Mouse (Mus musculus): Measurements from ENCODE around the gene Alkbh7. TPM values are rescaled to one million over a fixed set of nuclear protein-coding genes. Genes with fewer than 3 reads are reported as not detected.

Alkbh7 gene
- total RNA-seq (2023) = 10 to 100 TPM; 12.5 to 13.6 TPM

GRCm38 (mm10) chr17:56997029-56997667 lies at the start of gene Alkbh7:
Gene Alkbh7 (plus strand): TSS chr17:56997339.

GRCm38 (mm10) chr17:56982013-56982412 lies 15.1 kb upstream of the Alkbh7 start, which contains the start of gene Acer1:
Gene Acer1 (minus strand): TSS chr17:56982126.

GRCm38 (mm10) chr17:56990115-56990746 lies 6.9 kb upstream of the Alkbh7 start, which contains the start of gene Clpp:
Gene Clpp (plus strand): TSS chr17:56990305.

DNA sequence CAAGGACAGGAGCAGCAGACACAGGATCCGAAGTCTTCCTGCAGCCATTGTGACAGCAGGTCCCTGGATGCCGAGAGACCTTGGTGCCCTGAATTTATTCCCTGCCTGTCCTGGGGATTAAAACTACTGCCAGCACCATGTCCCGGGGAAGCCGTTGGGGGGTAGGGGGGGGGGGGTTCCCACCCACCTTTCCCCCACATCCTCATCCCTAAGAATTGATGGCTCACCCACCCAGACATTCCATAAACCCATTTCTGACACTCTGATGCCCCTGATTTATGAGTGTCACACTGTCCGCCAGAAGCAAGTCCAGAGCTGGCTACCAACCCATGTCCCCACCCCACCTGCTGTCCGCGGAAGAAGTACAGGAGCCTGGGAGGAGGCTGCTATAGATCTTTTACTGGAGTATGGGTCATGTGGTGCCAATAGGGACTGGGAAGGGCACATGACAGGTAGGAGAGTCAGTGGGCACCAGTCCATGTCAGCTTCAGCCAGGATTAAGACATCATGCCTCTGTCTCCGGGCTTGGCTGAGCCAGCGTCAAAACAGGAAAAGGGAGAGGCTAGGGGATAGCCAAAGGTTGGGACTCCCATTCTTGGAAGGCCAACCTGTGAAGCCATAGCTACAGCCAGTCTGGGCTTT lies 3.0 kb downstream of the Alkbh7 start, which contains the start of gene Pspn:
Pspn (minus strand) TSS at position 51 of the 642 bp plus-strand sequence.

DNA sequence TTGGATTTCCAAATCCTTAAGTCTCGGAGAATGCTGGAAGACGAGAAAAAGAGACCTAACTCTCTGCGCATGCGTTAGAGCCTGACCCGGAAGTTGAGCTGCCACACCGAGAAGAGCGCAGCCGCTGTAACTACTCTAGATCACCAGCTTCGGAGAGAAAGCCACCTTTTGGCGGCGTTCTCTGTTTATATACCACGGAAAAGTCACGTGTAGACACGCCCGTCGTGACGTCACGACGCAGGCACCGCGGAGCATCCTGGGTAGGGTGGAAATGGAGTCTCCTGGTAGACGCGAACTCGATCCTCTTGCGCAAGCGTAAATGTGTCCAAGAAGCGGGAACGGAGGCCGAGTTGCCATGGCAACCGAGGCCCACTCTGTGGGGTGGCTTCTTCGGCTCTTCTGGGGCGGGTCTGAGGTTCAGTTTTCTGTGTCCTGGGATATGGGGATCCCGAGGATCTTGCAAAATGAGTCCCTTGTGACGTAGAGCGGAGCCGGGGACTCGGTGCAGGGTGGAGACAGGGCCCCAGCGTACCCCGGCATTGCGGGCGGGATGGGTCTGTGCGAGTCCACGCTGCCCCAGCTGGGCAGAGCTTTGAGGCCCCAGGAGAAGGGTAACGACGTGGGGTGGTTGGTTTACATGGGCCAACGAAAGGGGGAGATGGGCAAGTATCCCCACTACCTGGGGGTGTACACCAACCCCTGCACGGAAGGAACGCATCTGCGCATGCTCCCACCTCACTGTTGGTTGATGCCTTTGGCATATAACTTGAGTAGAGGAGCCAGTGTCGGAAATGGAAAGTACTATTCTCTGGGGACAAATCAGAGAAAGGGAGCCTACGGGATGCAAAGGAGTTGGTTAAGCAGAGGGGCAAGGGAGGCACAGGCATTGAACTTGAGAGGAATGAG lies 14.3 kb downstream of the Alkbh7 start, which contains the start of the genes Gtf2f1 and Gm17949:
Gtf2f1 (minus strand) TSS at position 53 of the 906 bp plus-strand sequence.
Gm17949 (plus strand) TSS at position 234 of the 906 bp plus-strand sequence.

DNA sequence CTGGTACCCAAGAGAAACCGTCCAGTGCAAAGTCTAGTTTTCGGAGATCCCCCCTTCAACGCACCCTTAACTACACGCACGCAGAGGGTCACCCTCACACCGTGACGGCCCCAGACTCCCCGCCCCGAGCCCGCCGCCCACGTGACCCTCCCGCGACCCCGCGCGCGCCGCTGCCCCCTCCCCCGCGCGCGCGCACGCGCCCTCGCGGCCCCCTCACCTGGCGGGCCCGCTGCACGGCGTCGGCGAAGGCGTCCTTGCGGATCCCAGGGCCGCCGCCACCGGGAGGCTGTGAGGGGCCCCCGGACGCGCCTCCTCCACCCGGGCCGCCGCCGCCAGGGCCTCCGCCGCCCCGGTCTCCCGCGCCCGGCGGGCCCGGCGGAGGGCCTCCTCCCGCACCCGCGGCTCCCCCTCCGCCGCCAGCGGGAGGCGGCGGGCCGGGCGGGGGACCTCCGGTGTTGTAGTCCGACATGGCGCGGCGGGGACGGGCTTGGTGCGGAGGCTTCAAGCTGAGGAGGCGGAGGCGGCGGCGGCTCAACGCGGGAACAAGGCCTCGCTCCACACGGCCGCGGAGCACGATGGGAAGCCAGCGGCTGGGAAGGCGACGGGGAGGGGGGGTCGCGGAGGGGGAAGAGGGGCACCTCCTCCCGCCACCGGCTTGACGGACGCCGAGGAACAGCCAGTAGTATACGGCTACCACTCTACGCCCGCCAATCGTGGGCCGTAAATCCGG lies 34.0 kb downstream of the Alkbh7 start, which contains the start of gene Khsrp:
Khsrp (minus strand) TSS at position 592 of the 730 bp plus-strand sequence.

DNA sequence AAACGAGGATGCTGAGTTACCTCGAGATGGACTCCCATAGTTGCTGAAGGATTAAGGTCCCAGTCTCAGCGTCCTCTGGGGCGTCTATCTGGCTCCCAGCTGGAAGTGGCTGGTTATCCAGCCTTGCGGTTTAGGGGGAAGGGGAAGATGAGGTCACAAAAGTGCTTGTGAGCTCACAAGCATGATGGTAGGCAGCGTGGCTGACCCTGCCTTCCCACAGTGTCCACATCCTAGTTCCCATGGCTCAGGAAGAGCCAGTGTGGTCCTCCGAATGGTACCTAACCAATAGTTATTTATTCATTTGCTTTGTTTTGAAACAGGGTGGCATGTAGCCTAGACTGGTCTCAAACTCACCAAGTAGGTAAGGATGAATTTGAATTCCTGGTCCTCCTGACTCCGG lies 44.4 kb downstream of the Alkbh7 start, which contains the start of gene Slc25a41:
Slc25a41 (minus strand) TSS at position 101 of the 400 bp plus-strand sequence.

Other genes starting within 250 kb of the Alkbh7 start
- not detected for gene Nrtn, start 239.8 kb upstream of the Alkbh7 start, total RNA-seq (2023)
- gene Dus3l, start 232.6 kb upstream of the Alkbh7 start, total RNA-seq (2023) = 10 to 100 TPM; 57.0 to 57.2 TPM
- 1 to 10 TPM; 1.2 to 1.8 TPM for gene Prr22, start 227.1 kb upstream of the Alkbh7 start, total RNA-seq (2023)
- 10 to 100 TPM; 18.2 to 18.7 TPM for gene Rfx2, start 166.3 kb upstream of the Alkbh7 start, total RNA-seq (2023)
- gene Acsbg2, start 122.9 kb upstream of the Alkbh7 start, total RNA-seq (2023) = not detected
- gene 1700061G19Rik, start 121.9 kb upstream of the Alkbh7 start, total RNA-seq (2023) = 1 to 10 TPM; 1.3 to 1.4 TPM
- gene Mllt1, start 61.9 kb upstream of the Alkbh7 start, total RNA-seq (2023) = 10 to 100 TPM; 38.4 to 44.5 TPM
- not detected for gene Acer1, start 15.2 kb upstream of the Alkbh7 start, total RNA-seq (2023)
- gene Clpp, start 7.0 kb upstream of the Alkbh7 start, total RNA-seq (2023) = 10 to 100 TPM; 31.2 to 33.7 TPM
- 1 to 10 TPM; 2.4 to 2.7 TPM for gene Pspn, start 2.7 kb downstream of the Alkbh7 start, total RNA-seq (2023)
- 10 to 100 TPM; 51.1 to 57.4 TPM for gene Gtf2f1, start 13.9 kb downstream of the Alkbh7 start, total RNA-seq (2023)
- not detected for gene Gm17949, start 14.1 kb downstream of the Alkbh7 start, total RNA-seq (2023)
- 100 to 1,000 TPM; 134 to 144 TPM for gene Khsrp, start 34.2 kb downstream of the Alkbh7 start, total RNA-seq (2023)
- not detected for gene Slc25a41, start 44.3 kb downstream of the Alkbh7 start, total RNA-seq (2023)
- gene Crb3, start 61.8 kb downstream of the Alkbh7 start, total RNA-seq (2023) = 1 to 10 TPM in 1 of 2 experiments, under 1 TPM in 1; 0.99 to 1.6 TPM
- 10 to 100 TPM; 27.8 to 38.7 TPM for gene Slc25a23, start 62.5 kb downstream of the Alkbh7 start, total RNA-seq (2023)
- gene Dennd1c, start 81.2 kb downstream of the Alkbh7 start, total RNA-seq (2023) = 100 to 1,000 TPM; 182 to 245 TPM
- 1 to 10 TPM; 1.4 to 1.5 TPM for gene Tubb4a, start 90.4 kb downstream of the Alkbh7 start, total RNA-seq (2023)
- gene Tnfsf9, start 108.0 kb downstream of the Alkbh7 start, total RNA-seq (2023) = 1 to 10 TPM; 2.0 to 3.2 TPM
- not detected for gene Cd70, start 152.4 kb downstream of the Alkbh7 start, total RNA-seq (2023)
- gene Tnfsf14, start 196.8 kb downstream of the Alkbh7 start, total RNA-seq (2023) = 10 to 100 TPM in 1 of 2 experiments, 1 to 10 TPM in 1; 7.2 to 13.8 TPM
- gene C3, start 230.8 kb downstream of the Alkbh7 start, total RNA-seq (2023) = 1 to 10 TPM in 1 of 2 experiments, under 1 TPM in 1; 0.71 to 3.3 TPM

Data from T-cell, adult 66 days (primary cell).